Mouse (Mus musculus): Measurements from ENCODE around the gene Atp2c2. TPM values are rescaled to one million over a fixed set of nuclear protein-coding genes. Genes with fewer than 3 reads are reported as not detected.
A peak's percentile ranks its signal among the peaks of the same experiment; 100 is the strongest.

The Atp2c2 gene
- polyA plus RNA-seq, 1 experiment from 2014 or later = 1.8 TPM

GRCm38 (mm10) chr8:119742409-119742808 lies 42.6 kb downstream of the Atp2c2 start:
- no peaks in the 10 kb centered on the region for H3K9me3 ChIP-seq (ENCODE audit: low read depth, low read length)
- ATAC-seq (ENCODE audit: insufficient read depth) (no peak), DNase-seq (no peak)
- no peak overlapping the region for H3K27ac ChIP-seq (ENCODE audit: low read depth)
- TF ChIP-seq CTCF (IDR thresholded peaks at IDR 0.05; ENCODE audit: low read depth) = no peak
- no peaks in the 10 kb centered on the region for H3K36me3 ChIP-seq (ENCODE audit: insufficient read depth)
- H3K4me3 ChIP-seq (ENCODE audit: low read depth, low read length) = no peak overlapping the region
- no peak overlapping the region for H3K4me2 ChIP-seq
- H3K9ac ChIP-seq = no peak overlapping the region
- WGBS = 76% methylated on average over 7 of the region's 7 CpGs
- H3K27me3 ChIP-seq (ENCODE audit: insufficient read depth, low read length) = no peaks in the 10 kb centered on the region
- peaks cover 5% of the 10 kb centered on the region; the same call in 1 of the 2 replicates for H3K4me1 ChIP-seq (ENCODE audit: insufficient read depth)

GRCm38 (mm10) chr8:119743291-119744026 lies 43.6 kb downstream of the Atp2c2 start:
- DNase-seq (peak; percentile 90), ATAC-seq (ENCODE audit: insufficient read depth) (peak; percentile 36; the same call in 1 of the 2 replicates)
- Histone ChIP-seq H3K9me3 (ENCODE audit: low read depth, low read length) (no peaks in the 10 kb centered on the region), H3K27ac (ENCODE audit: low read depth) (no peak overlapping the region), H3K36me3 (ENCODE audit: insufficient read depth) (no peaks in the 10 kb centered on the region), H3K9ac (no peak overlapping the region), H3K4me2 (no peak overlapping the region), H3K27me3 (ENCODE audit: insufficient read depth, low read length) (no peaks in the 10 kb centered on the region), H3K4me1 (ENCODE audit: insufficient read depth) (peaks cover 5% of the 10 kb centered on the region; the same call in 1 of the 2 replicates), H3K4me3 (ENCODE audit: low read depth, low read length) (no peak overlapping the region)
- TF ChIP-seq CTCF (IDR thresholded peaks at IDR 0.05; ENCODE audit: low read depth) = peak; percentile 90
- 38% methylated on average over 13 of the region's 13 CpGs for WGBS

GRCm38 (mm10) chr8:119744604-119745003 lies 44.8 kb downstream of the Atp2c2 start:
- Histone ChIP-seq H3K4me1 (ENCODE audit: insufficient read depth) (peaks cover 5% of the 10 kb centered on the region; the same call in 1 of the 2 replicates), H3K4me2 (no peak overlapping the region), H3K27me3 (ENCODE audit: insufficient read depth, low read length) (no peaks in the 10 kb centered on the region), H3K9ac (no peak overlapping the region), H3K4me3 (ENCODE audit: low read depth, low read length) (no peak overlapping the region), H3K36me3 (ENCODE audit: insufficient read depth) (no peaks in the 10 kb centered on the region), H3K27ac (ENCODE audit: low read depth) (no peak overlapping the region; the same call in 1 of the 2 replicates), H3K9me3 (ENCODE audit: low read depth, low read length) (no peaks in the 10 kb centered on the region)
- no peak for TF ChIP-seq CTCF (IDR thresholded peaks at IDR 0.05; ENCODE audit: low read depth)
- WGBS = 63% methylated on average over 4 of the region's 4 CpGs
- ATAC-seq (ENCODE audit: insufficient read depth) (no peak), DNase-seq (peak; percentile 8)

GRCm38 (mm10) chr8:119755238-119756146 lies 55.7 kb downstream of the Atp2c2 start:
- Histone ChIP-seq H3K9me3 (ENCODE audit: low read depth, low read length) (no peaks in the 10 kb centered on the region), H3K36me3 (ENCODE audit: insufficient read depth) (peaks cover 3% of the 10 kb centered on the region; the same call in 1 of the 2 replicates), H3K27me3 (ENCODE audit: insufficient read depth, low read length) (no peaks in the 10 kb centered on the region), H3K27ac (ENCODE audit: low read depth) (no peak overlapping the region), H3K4me3 (ENCODE audit: low read depth, low read length) (peak overlapping the region; percentile 5; the same call in 1 of the 2 replicates), H3K4me2 (peak overlapping the region; percentile 43), H3K9ac (no peak overlapping the region), H3K4me1 (ENCODE audit: insufficient read depth) (0 out of 2 replicates have a peak, but pooled peaks cover 5% of the 10 kb centered on the region)
- peak; percentile 41; the same call in 1 of the 2 replicates for TF ChIP-seq CTCF (IDR thresholded peaks at IDR 0.05; ENCODE audit: low read depth)
- DNase-seq (peak; percentile 27), ATAC-seq (ENCODE audit: insufficient read depth) (peak; percentile 61)
- WGBS = 16% methylated on average over 28 of the region's 28 CpGs

GRCm38 (mm10) chr8:119756147-119756461 lies 56.3 kb downstream of the Atp2c2 start:
- DNase-seq = no peak
- H3K4me2 ChIP-seq = peak overlapping the region; percentile 43; the same call in 1 of the 2 replicates
- H3K27ac ChIP-seq (ENCODE audit: low read depth) = no peak overlapping the region
- H3K36me3 ChIP-seq (ENCODE audit: insufficient read depth) = peaks cover 4% of the 10 kb centered on the region; the same call in 1 of the 2 replicates
- 0 out of 2 replicates have a peak, but pooled peaks cover 5% of the 10 kb centered on the region for H3K4me1 ChIP-seq (ENCODE audit: insufficient read depth)
- no peak overlapping the region for H3K9ac ChIP-seq
- no peaks in the 10 kb centered on the region for H3K27me3 ChIP-seq (ENCODE audit: insufficient read depth, low read length)
- H3K9me3 ChIP-seq (ENCODE audit: low read depth, low read length) = no peaks in the 10 kb centered on the region
- WGBS = 75% methylated on average over 2 of the region's 2 CpGs
- ATAC-seq (ENCODE audit: insufficient read depth) = no peak
- H3K4me3 ChIP-seq (ENCODE audit: low read depth, low read length) = no peak overlapping the region
- no peak for TF ChIP-seq CTCF (IDR thresholded peaks at IDR 0.05; ENCODE audit: low read depth)

- H3K4me3 ChIP-seq (ENCODE audit: low read depth, low read length) = no peak overlapping the region
- DNase-seq = no peak
- WGBS = 37% methylated on average over 5 of the region's 5 CpGs
- no peak overlapping the region for H3K9ac ChIP-seq
- H3K27me3 ChIP-seq (ENCODE audit: insufficient read depth, low read length) = no peaks in the 10 kb centered on the region
- H3K27ac ChIP-seq (ENCODE audit: low read depth) = no peak overlapping the region
- no peaks in the 10 kb centered on the region for H3K9me3 ChIP-seq (ENCODE audit: low read depth, low read length)
- peaks cover 4% of the 10 kb centered on the region for H3K36me3 ChIP-seq (ENCODE audit: insufficient read depth)
- no peak for TF ChIP-seq CTCF (IDR thresholded peaks at IDR 0.05; ENCODE audit: low read depth)
- H3K4me1 ChIP-seq (ENCODE audit: insufficient read depth) = 0 out of 2 replicates have a peak, but pooled peaks cover 5% of the 10 kb centered on the region
- no peak overlapping the region for H3K4me2 ChIP-seq
- peak; percentile 26; the same call in 1 of the 2 replicates for ATAC-seq (ENCODE audit: insufficient read depth)
Measured at GRCm38 (mm10) chr8:119756538-119756937, 56.7 kb downstream of the Atp2c2 start.

DNA sequence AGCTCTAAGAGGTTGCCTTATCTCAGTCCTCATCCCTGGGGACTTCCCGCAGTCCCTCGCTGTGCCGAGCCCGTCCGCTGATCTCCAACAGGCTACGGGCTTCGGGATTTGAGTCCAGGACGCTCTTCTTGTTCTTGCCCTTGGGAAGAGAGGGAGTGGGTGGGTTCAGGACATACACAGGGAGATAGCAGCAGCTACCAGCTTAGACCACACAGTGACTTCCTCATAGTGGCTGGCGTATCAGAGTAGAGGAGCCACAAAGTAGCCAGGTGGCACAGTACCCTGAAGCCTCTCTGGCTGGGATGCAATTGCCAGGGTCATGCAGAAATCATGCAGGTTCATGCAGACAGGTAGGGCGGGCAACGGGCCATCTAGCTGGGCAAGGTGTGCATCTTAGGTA lies 61.9 kb downstream of the Atp2c2 start:
- no peak overlapping the region for H3K9ac ChIP-seq
- no peaks in the 10 kb centered on the region for H3K4me1 ChIP-seq (ENCODE audit: insufficient read depth)
- H3K4me2 ChIP-seq = no peak overlapping the region
- TF ChIP-seq CTCF (IDR thresholded peaks at IDR 0.05; ENCODE audit: low read depth) = no peak
- no peaks in the 10 kb centered on the region for H3K27me3 ChIP-seq (ENCODE audit: insufficient read depth, low read length)
- H3K9me3 ChIP-seq (ENCODE audit: low read depth, low read length) = no peaks in the 10 kb centered on the region
- H3K4me3 ChIP-seq (ENCODE audit: low read depth, low read length) = no peak overlapping the region
- no peak for ATAC-seq (ENCODE audit: insufficient read depth)
- H3K36me3 ChIP-seq (ENCODE audit: insufficient read depth) = peaks cover 20% of the 10 kb centered on the region
- no peak overlapping the region for H3K27ac ChIP-seq (ENCODE audit: low read depth)
- 83% methylated on average over 11 of the region's 11 CpGs for WGBS
- no peak for DNase-seq
